Mouse (Mus musculus) forebrain, embryonic 16.5 days (tissue): Measurements from ENCODE around the gene Megf11. TPM values are rescaled to one million over a fixed set of nuclear protein-coding genes. Genes with fewer than 3 reads are reported as not detected.
A peak's percentile ranks its signal among the peaks of the same experiment; 100 is the strongest.

ENCODE experiments used
- ATAC-seq: fragments of 200-750 bp; cut with Nextera tagmentation; 2 replicates; pipeline ENCODE4 v1.8.0; 2017; ENCODE audit warnings: mild to moderate bottlenecking, moderate library complexity
- H3K27ac ChIP-seq: fragments of 300-500 bp; sonication (generic); 2 replicates; pipeline ENCODE4 v1.5.1; 2014; ENCODE audit warnings: low read length, control low read depth
- H3K27me3 ChIP-seq: fragments of 300-500 bp; sonication (generic); replicated peaks from 2 replicates; pipeline ENCODE4 v1.6.1; 2014; ENCODE audit warnings: low read length; ENCODE audit not compliant: control insufficient read depth, insufficient read depth
- H3K36me3 ChIP-seq: fragments of 300-500 bp; sonication (generic); 2 replicates; pipeline ENCODE4 v1.6.1; 2014; ENCODE audit not compliant: control insufficient read depth, insufficient read depth
- H3K4me1 ChIP-seq: fragments of 300-500 bp; sonication (generic); replicated peaks from 2 replicates; pipeline ENCODE4 v1.6.1; 2014; ENCODE audit warnings: low read length; ENCODE audit not compliant: control insufficient read depth, insufficient read depth
- H3K4me2 ChIP-seq: fragments of 300-500 bp; sonication (generic); 2 replicates; pipeline ENCODE4 v1.6.1; 2014; ENCODE audit warnings: mild to moderate bottlenecking, low read length, control low read depth
- H3K4me3 ChIP-seq: fragments of 300-500 bp; sonication (generic); replicated peaks from 2 replicates; pipeline ENCODE4 v1.5.1; 2014; ENCODE audit warnings: mild to moderate bottlenecking, low read length, control low read depth
- H3K9ac ChIP-seq: fragments of 300-500 bp; sonication (generic); replicated peaks from 2 replicates; pipeline ENCODE4 v1.6.1; 2014; ENCODE audit warnings: low read depth, low read length, control low read depth
- H3K9me3 ChIP-seq: fragments of 300-500 bp; sonication (generic); 2 replicates; pipeline ENCODE4 v1.6.1; 2016; ENCODE audit warnings: low read length; ENCODE audit not compliant: control insufficient read depth
- WGBS: fragments of 180-500 bp; shearing (Covaris S2); extraction: QIAGEN DNeasy Blood & Tissue Kit; methylation state at CpG from one replicate; pipeline ENCODE4 v1.1.7; 2014; 5-methylcytosine and 5-hydroxymethylcytosine counted together
- polyA plus RNA-seq: library from polyadenylated mRNA; unstranded; fragments of >200 nt; fragmentation: Nextera tagmentation; extraction: Ambion mirVana; gene quantifications from 2 replicates; pipeline ENCODE4 v1.2.1, GENCODE M21; 2015

The Megf11 gene
- polyA plus RNA-seq, 1 experiment from 2014 or later: 10.1 TPM

DNA sequence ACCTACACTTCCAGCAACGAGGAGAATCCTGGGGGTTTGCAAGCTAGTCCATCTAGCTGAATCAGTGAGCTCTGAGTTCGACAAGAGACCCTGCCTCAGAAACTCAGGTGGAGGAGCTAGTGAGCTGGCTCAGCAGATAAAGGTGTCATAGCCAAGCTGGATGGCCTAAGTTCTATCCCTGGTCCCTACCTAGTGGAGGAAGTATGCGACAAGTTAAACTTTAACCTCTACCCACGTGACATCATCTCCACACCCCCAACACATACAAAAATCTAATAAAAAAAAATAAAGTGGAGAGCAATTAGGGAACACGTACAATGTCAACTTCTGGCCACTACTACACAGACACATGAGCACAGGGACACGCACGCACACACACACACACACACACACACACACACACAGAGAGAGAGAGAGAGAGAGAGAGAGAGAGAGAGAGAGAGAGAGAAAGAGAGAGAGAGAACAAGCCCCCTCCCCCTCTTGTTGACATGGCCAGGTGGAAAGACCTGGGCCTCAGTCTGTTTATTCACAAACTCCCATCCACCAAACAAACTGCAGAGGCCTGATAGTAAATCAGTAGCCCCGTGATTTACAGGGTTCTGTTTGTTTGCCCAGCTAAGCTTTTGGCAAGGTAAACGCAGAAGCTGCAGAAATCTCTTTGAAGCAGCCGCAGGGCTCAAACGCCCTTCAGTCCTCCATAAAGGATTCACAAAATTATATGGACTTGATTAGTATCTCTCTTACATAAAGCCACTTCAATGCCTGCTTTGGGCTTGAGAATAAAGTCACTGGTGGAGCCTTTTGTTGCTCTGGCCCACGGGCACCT, 134.7 kb downstream of the Megf11 start:
- Histone ChIP-seq H3K9ac (no peak overlapping the region), H3K27me3 (no peaks in the 10 kb centered on the region), H3K36me3 (no peaks in the 10 kb centered on the region), H3K4me3 (no peak overlapping the region), H3K27ac (no peak overlapping the region), H3K4me2 (no peak overlapping the region), H3K4me1 (peaks cover 5% of the 10 kb centered on the region), H3K9me3 (no peaks in the 10 kb centered on the region)
- no peak for ATAC-seq
- 48% methylated on average over 12 of the region's 12 CpGs for WGBS

DNA sequence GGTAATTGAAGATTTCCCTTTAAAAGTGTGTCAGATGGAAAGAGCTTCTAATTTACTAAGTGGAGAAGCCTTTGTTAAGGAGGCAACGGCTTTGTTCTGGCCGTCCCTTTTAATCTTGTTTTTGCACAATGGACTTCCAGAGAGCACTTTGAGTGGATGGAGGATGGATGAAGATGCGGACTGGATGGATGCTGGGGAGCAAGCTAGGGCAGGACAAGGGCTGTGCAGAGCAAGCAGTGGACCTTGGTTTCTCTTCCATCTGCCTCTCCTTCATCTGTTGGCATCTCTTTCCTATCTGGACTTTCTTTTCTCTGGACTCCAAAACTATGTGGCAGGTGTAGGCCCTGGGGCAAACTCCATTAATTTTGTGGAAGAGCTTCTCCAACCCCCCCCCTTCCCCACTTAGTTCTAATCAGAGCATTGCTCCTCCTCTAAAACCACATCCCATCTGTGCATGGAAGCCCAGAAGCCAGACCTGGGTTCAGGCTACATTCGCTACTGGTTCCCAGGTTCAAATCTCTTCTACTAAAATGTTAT, 135.4 kb downstream of the Megf11 start:
- H3K27ac ChIP-seq: no peak overlapping the region
- peaks cover 5% of the 10 kb centered on the region for H3K4me1 ChIP-seq
- 26% methylated on average over 4 of the region's 4 CpGs for WGBS
- H3K4me3 ChIP-seq: no peak overlapping the region
- no peak overlapping the region for H3K9ac ChIP-seq
- ATAC-seq: no peak
- no peaks in the 10 kb centered on the region for H3K9me3 ChIP-seq
- H3K27me3 ChIP-seq: no peaks in the 10 kb centered on the region
- H3K36me3 ChIP-seq: no peaks in the 10 kb centered on the region
- no peak overlapping the region for H3K4me2 ChIP-seq

DNA sequence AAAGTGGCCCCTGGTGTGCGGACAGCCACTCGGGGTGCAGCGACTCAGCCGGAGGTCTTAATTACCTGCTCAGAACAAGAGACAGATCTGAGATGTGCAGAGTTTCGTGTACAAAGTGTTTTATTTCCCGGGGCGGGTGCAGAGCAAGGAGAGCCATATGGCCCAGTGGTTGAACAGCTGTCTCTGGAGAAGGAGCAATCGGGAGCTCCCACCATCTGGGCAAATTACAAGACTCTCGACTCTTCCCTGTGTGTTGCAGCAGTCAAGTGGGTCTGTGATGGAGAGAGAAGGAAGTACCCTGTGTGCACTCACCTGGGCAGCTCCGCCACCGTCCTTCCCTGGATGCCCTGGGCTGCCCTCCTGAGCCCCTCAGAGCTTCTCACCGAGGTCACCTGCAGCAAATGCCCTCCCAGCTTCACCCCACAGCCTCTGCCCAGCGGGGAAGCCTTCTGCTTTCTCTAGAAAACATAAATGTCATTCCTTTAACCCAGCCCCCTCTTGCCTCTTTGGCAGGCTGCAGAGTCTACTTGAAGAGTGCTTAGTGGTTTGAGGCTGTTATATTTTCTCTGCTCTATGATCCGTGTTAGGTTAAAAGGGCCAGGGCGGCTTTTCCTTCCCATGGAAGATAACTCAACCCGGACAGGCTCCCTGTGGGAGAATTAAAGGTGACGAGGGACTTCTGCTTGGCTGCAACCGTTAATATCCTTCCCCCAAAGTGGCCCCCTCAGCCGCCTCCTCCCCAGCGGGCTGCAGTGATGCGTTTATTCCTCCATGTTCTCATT, 138.0 kb downstream of the Megf11 start:
- H3K9me3 ChIP-seq: no peaks in the 10 kb centered on the region
- WGBS: 60% methylated on average over 21 of the region's 21 CpGs
- no peak overlapping the region for H3K4me2 ChIP-seq
- no peak for ATAC-seq
- no peaks in the 10 kb centered on the region for H3K36me3 ChIP-seq
- H3K27ac ChIP-seq: no peak overlapping the region
- no peak overlapping the region for H3K4me3 ChIP-seq
- no peaks in the 10 kb centered on the region for H3K27me3 ChIP-seq
- no peak overlapping the region for H3K9ac ChIP-seq
- H3K4me1 ChIP-seq: peaks cover 5% of the 10 kb centered on the region

DNA sequence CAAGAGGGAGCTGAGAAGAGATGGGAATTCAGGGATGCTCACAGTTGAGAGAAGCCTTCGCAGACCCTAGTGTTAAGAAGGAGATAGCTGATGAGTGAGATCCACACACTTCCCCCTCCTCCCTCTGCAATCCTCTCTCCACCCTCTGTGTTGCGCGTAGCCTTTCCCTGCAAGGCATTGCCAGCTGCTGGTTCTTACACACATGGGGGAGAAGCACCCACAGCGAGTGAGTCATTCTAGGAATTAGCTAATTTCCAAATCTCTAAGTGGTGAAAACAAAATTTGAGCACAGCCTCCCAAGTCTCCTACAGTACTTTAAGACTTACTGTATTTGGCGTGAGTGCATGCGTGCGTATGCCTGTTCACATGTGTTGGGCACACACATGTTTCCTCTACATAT, 142.6 kb downstream of the Megf11 start:
- no peaks in the 10 kb centered on the region; the same call in 1 of the 2 replicates for H3K4me1 ChIP-seq
- no peak overlapping the region for H3K4me2 ChIP-seq
- no peak overlapping the region for H3K27ac ChIP-seq
- no peak for ATAC-seq
- H3K36me3 ChIP-seq: no peaks in the 10 kb centered on the region
- WGBS: 91% methylated on average over 7 of the region's 7 CpGs
- no peak overlapping the region for H3K9ac ChIP-seq
- no peak overlapping the region for H3K4me3 ChIP-seq
- no peaks in the 10 kb centered on the region for H3K27me3 ChIP-seq
- no peaks in the 10 kb centered on the region for H3K9me3 ChIP-seq

DNA sequence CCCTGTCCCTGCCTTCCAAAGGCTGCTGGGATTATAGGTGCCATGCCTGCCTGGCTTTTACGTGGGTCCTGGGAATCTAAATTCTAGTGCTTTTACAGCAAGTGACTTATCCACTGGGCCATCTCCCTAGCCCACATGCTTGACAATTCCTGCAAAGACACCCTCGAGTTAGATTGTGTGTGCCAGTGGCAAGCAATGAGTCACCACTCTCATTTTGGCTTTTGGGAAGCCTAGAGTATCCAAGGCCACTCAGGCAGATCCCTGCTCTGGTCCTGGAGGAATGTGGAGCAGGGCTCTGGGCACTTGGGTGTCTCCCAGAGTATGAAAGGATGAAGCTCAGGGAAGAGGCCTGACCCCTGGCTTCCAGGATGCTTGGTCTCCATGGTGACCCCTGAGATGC, 143.2 kb downstream of the Megf11 start:
- WGBS: 63% methylated on average over 2 of the region's 2 CpGs
- no peak overlapping the region for H3K27ac ChIP-seq
- H3K9me3 ChIP-seq: no peaks in the 10 kb centered on the region

DNA sequence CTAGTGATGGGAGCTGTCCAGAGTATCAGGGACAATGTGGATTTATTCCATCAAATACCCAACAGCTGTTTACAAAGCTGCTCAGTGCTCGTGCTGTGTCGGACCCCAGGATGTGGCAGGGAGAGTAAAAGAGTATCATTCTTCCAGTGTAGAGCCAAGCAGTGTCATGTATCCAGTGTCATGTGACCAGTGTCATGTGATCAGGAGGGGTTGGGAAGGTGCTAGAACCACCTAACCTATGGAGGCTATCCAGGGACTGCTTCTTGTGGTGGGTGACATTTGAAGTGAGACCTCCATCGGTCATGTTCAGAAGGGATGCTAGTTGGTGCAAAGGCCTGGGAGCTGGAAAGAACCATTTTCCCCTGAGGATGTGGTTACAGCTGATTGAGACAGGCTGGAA, 146.5 kb downstream of the Megf11 start:
- 83% methylated on average over 3 of the region's 3 CpGs for WGBS
- H3K4me1 ChIP-seq: peaks cover 11% of the 10 kb centered on the region

More for the DNA sequence above, 143.2 kb downstream of the Megf11 start:
- H3K4me2 ChIP-seq: no peak overlapping the region
- H3K4me3 ChIP-seq: no peak overlapping the region
- no peak for ATAC-seq
- no peaks in the 10 kb centered on the region for H3K36me3 ChIP-seq
- H3K4me1 ChIP-seq: peaks cover 4% of the 10 kb centered on the region
- no peak overlapping the region for H3K9ac ChIP-seq
- H3K27me3 ChIP-seq: no peaks in the 10 kb centered on the region

DNA sequence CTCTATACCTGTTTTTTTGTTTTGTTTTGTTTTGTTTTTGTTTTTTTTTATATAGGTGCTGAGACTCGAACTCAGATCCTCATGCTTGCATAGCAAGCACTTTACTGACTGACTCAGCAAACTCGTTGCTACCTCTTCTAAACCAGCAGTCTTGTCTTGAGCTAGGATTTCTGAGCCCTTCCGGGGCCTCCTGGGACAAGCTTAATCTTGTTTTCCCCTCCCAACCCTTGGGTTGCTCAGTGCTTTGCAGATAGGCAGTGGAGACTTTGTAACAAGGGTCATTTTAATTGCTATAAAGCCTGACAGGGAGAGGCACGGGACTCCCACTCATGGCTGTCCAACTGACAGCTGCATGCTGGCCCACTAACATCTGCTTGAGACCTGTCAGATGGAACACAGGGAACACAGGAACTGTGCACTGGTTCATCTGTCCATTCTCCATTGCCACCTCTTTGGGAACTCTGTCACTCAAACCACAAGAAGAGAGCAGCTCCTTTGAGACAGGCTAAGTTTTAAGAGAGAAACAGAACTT, 147.4 kb downstream of the Megf11 start:
- 48% methylated on average over 4 of the region's 4 CpGs for WGBS
- ATAC-seq: no peak
- H3K4me1 ChIP-seq: peaks cover 11% of the 10 kb centered on the region
- H3K9ac ChIP-seq: no peak overlapping the region
- H3K4me2 ChIP-seq: no peak overlapping the region
- no peaks in the 10 kb centered on the region for H3K27me3 ChIP-seq
- H3K9me3 ChIP-seq: no peaks in the 10 kb centered on the region
- H3K36me3 ChIP-seq: no peaks in the 10 kb centered on the region
- H3K4me3 ChIP-seq: no peak overlapping the region
- H3K27ac ChIP-seq: no peak overlapping the region

More for the DNA sequence above, 146.5 kb downstream of the Megf11 start:
- Histone ChIP-seq H3K4me3 (no peak overlapping the region), H3K9me3 (no peaks in the 10 kb centered on the region), H3K27me3 (no peaks in the 10 kb centered on the region), H3K27ac (no peak overlapping the region), H3K36me3 (no peaks in the 10 kb centered on the region), H3K9ac (no peak overlapping the region), H3K4me2 (no peak overlapping the region)
- ATAC-seq: no peak

DNA sequence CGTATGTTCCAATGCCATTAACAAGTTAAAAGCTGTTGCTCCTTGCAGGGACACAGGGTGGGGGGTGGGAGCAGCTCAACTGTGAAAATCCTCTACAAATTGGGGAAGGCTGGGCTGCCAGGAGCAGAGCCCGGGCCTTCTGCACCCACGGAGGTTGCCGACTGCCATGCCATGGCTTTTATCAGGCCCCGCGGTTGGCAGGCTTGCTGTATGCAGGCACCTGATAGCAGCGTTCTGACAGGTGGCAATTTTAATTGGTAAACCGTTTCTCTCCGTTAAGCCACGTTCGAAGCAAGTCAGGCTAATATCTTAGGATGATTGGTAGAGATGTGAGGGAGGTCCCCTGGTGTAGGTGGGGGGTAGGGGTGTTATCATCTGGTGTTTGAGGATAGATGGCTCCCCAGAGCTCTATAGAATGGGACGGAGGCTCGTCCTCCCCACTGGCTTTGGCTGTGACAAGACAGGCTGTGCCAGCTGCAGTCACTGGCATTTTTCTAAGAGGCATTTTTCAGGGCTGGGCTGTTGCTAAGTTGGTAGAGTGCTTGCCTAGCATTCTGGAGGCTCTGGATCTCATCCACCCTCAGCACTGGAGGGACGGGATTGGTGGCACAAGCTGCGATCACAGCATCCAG, 148.2 kb downstream of the Megf11 start:
- Histone ChIP-seq H3K4me3 (no peak overlapping the region), H3K27me3 (no peaks in the 10 kb centered on the region), H3K9ac (no peak overlapping the region), H3K4me1 (peaks cover 11% of the 10 kb centered on the region), H3K27ac (no peak overlapping the region; the same call in 1 of the 2 replicates), H3K36me3 (no peaks in the 10 kb centered on the region), H3K9me3 (no peaks in the 10 kb centered on the region), H3K4me2 (peak overlapping the region; percentile 7; the same call in 1 of the 2 replicates)
- peak; percentile 69 for ATAC-seq
- WGBS: 15% methylated on average over 15 of the region's 15 CpGs

DNA sequence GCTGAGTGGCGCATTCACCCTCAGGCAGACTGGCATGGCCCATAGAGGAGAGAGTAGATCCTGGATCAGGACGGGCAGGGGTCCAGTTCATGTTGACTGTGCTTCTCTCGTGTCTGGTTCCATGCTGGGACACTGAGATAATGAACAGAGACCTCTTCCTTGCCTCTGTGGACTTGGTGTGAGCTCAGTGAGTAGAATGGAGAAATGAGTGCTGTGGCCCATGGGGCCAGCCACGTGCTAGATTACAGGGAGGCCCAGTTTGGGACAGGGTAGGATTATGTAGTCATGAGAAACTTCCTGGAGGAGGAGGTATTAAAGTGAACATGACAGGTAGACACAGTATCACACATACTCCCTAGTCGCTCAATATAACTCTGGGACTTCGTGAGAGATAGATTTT, 148.9 kb downstream of the Megf11 start:
- no peaks in the 10 kb centered on the region for H3K36me3 ChIP-seq
- H3K27ac ChIP-seq: no peak overlapping the region
- no peak for ATAC-seq
- H3K27me3 ChIP-seq: no peaks in the 10 kb centered on the region
- 76% methylated on average over 6 of the region's 6 CpGs for WGBS
- no peaks in the 10 kb centered on the region for H3K9me3 ChIP-seq
- H3K4me3 ChIP-seq: no peak overlapping the region
- no peak overlapping the region for H3K9ac ChIP-seq
- H3K4me2 ChIP-seq: no peak overlapping the region
- H3K4me1 ChIP-seq: peaks cover 11% of the 10 kb centered on the region
